14 mouse cellular contexts compared by ENCODE assay signal in the genomic region with DNA sequence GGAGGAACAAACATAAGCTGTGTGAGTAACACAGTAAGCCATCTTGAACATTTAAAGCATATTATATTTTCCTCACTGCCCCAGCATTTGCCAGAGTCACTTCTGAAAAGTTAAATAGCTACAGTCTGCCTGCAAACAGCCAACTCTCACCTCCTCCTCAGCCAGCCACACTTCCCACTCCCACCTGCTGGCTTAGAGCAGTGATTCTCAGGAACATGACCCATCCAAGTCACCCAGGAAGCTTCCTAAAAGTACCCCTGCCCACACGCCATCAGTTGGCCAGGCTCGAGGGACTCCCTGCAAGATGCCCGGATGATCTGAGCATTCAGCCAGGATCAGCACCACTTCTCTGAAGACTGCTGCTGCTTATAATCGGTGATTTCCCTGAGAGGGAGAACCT.
DNase-seq lines count a peak whose midpoint lies in the region; TF ChIP-seq lines count a peak whose summit lies in the region.
"Had no signal": no experiment of that assay in that cellular context is flagged by ENCODE, and none has a peak within 500 bp of the region (broad histone marks: within the 10 kb centered on the region; RNA-seq: fewer than 3 reads in every experiment).

No protein-coding gene starts in this region.

- H3K36me3 ChIP-seq in embryonic facial prominence, embryonic 10.5 days (replicated peaks) = no peaks in the 10 kb centered on the region
- H3K36me3 ChIP-seq: kidney, embryonic 15.5 days; limb, embryonic 15.5 days had no signal

- no peaks in the 10 kb centered on the region for H3K9me3 ChIP-seq in embryonic facial prominence, embryonic 10.5 days
- H3K9me3 ChIP-seq: kidney, embryonic 15.5 days; limb, embryonic 15.5 days had no signal

- peak overlapping the region; percentile 41 for H3K27ac ChIP-seq in gastrocnemius, adult 2 months
- no peak overlapping the region for H3K27ac ChIP-seq in embryonic facial prominence, embryonic 10.5 days (replicated peaks)
- H3K27ac ChIP-seq: kidney, embryonic 15.5 days; limb, embryonic 15.5 days had no signal

- WGBS in embryonic facial prominence, embryonic 10.5 days = 85% methylated on average over 4 of the region's 4 CpGs

- H3K4me3 ChIP-seq in gastrocnemius, adult 2 months = no peak overlapping the region
- H3K4me3 ChIP-seq in embryonic facial prominence, embryonic 10.5 days = no peak overlapping the region
- H3K4me3 ChIP-seq: erythroblast, embryonic 14.5 days; kidney, embryonic 15.5 days; limb, embryonic 15.5 days had no signal

- DNase-seq in gastrocnemius, adult 2 months = no peak
- DNase-seq in gastrocnemius, postnatal 10 days = no peak
- peak; percentile 40 to 48 for DNase-seq in frontal cortex, postnatal 14 days (ENCODE audit: low spot score in 2 of 2)
- peak; percentile 24 to 28 for DNase-seq in layer of hippocampus, postnatal 25 days (ENCODE audit: extremely low spot score in 1 of 2, low spot score in 1 of 2)
- peak; percentile 56 to 81 for DNase-seq in right cerebral cortex, postnatal 10 days (ENCODE audit: low spot score in 2 of 2)
- no peak for DNase-seq in embryonic facial prominence, embryonic 10.5 days (ENCODE audit: low spot score)
- DNase-seq in spleen, adult 12 weeks (ENCODE audit: low spot score) = no peak
- DNase-seq in natural killer cell, adult 2 months (ENCODE audit: low spot score in 2 of 2) = no peak
- DNase-seq: embryo, embryonic 11 days; lung, adult 2 months; spleen, adult 18-20 months had no signal

- intact Hi-C loops in gastrocnemius, adult 2 months (cut with DNase I) = no loop called here

- no peaks in the 10 kb centered on the region for H3K4me1 ChIP-seq in embryonic facial prominence, embryonic 10.5 days
- H3K4me1 ChIP-seq: kidney, embryonic 15.5 days; limb, embryonic 15.5 days had no signal

- H3K27me3 ChIP-seq in embryonic facial prominence, embryonic 10.5 days (replicated peaks; ENCODE audit: low read depth, poor library complexity, severe bottlenecking) = no peaks in the 10 kb centered on the region
- H3K27me3 ChIP-seq: kidney, embryonic 15.5 days; limb, embryonic 15.5 days had no signal

- TF ChIP-seq CTCF in gastrocnemius, adult 2 months (IDR thresholded peaks at IDR 0.05) = no peak

Comparison
In these comparisons a context has a peak if more than half of its experiments do, and no peak if none do; other contexts are left out.
1. DNase-seq: peak in frontal cortex, postnatal 14 days (2 of 2), layer of hippocampus, postnatal 25 days (2 of 2) and right cerebral cortex, postnatal 10 days (2 of 2); none in gastrocnemius, adult 2 months (single experiment), gastrocnemius, postnatal 10 days (single experiment), embryonic facial prominence, embryonic 10.5 days (single experiment), spleen, adult 12 weeks (single experiment) and natural killer cell, adult 2 months (0 of 2).